Mouse (Mus musculus) embryo, embryonic 10.5 days (tissue): ENCODE measurements around the gene Slc12a8.

Experiments
- DNase-seq: peaks from one replicate; pipeline ENCODE4 v3.0.0-alpha.2; 2015; ENCODE audit warnings: low spot score

Slc12a8 gene

GRCm38 (mm10) chr16:33698277-33698790 lies 181.2 kb downstream of the Slc12a8 start:
- no peak for DNase-seq

- no peak for DNase-seq
Measured at GRCm38 (mm10) chr16:33700584-33700983, 183.5 kb downstream of the Slc12a8 start.

DNA sequence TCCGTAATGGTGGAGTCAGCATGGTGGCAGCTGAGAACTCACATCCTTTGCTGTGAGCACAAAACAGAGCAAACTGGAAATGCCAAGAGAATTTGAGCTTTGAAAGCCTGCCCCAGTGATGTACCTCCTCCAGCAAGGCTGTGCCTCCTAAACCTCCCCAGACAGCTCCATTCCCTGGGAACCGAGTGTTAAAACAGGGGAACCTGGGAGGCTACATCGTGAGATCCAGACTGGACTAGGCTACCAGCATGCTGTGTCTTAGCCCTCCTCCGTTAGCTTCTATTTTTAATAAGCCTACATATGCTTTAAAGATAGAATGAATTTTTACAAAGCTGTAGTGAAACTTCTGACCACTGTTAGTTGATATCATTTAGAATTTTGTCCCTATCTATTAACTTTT lies 184.7 kb downstream of the Slc12a8 start:
- DNase-seq: no peak

DNA sequence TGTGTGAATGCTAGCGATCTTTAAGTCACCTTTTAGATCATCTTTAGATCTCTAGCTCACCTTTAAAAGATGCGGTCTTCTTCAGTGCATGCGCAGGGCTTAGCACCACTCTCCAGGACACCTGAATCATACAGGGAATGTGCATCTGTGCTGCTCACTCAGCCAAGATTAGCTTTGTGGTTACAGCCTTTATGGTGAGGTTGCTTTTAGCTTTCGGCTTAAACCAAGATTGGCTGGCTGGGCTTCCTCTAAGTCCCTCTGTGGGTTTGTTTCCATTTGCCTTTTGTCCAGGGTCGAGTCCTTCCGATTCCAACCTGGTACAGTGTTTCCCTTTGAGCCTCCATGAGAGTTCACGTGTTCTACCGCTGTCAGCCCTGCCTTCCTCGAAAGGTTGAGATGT lies 187.2 kb downstream of the Slc12a8 start:
- DNase-seq: no peak

GRCm38 (mm10) chr16:33705258-33705657 lies 188.1 kb downstream of the Slc12a8 start:
- DNase-seq: peak; percentile 37

DNA sequence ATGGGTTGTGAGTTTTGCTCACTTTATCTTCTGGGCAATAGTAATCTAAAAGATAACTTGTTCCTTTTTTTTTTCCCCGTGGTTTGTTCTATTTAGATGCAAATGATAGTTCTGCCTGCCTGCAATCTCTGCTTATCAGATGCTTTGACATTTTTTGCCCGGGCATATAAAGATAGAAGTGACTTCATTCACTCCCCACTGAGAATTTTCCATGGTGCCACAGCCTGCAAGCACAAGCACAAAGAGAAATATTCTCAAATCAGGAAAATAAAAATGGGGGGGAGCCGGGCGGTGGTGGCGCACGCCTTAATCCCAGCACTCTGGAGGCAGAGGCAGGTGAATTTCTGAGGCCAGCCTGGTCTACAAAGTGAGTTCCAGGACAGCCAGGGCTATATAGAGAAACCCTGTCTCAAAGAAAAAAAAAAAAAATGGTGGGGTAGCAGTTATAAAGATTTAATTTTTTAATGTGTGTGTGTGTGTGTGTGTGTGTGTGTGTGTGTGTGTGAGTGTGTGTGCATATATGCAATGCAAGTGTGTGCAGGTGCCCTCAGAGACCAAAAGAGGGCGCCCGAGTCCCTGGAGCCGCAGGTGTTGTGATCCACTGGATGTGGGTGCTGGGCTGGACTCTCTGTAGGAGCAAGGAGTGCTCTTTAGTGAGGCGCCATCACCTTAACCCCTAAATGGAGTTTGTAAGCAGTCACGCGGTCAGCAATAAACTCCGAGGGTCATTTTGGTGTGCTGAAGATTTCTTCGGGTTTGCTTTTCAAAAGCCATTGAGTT lies 189.2 kb downstream of the Slc12a8 start:
- DNase-seq: no peak

DNA sequence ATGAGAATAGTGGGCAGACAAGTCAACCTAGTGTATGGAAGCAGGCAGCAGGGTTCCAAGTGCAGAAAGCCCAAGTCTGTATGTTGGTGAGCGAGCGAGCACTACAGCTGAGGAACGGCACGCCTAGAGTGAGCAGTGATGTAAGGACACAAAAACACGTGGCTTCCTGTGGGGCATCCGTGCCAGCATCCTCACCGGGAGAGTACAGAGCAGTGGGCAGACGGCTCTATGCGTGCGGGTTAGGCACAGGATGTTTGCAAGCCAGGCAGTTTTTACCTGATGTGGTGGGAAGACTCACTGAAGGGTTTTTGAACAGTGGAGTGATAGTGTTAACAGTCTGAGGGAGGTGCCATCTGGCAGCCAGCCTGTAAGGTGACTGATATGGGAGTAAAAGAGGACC lies 190.9 kb downstream of the Slc12a8 start:
- DNase-seq: no peak

- no peak for DNase-seq
Measured at GRCm38 (mm10) chr16:33708585-33709397, 191.7 kb downstream of the Slc12a8 start.
